Mouse (Mus musculus): ENCODE results near the gene Pik3c2b.
A peak's percentile ranks its signal among the peaks of the same experiment; 100 is the strongest.

The Pik3c2b gene

DNA sequence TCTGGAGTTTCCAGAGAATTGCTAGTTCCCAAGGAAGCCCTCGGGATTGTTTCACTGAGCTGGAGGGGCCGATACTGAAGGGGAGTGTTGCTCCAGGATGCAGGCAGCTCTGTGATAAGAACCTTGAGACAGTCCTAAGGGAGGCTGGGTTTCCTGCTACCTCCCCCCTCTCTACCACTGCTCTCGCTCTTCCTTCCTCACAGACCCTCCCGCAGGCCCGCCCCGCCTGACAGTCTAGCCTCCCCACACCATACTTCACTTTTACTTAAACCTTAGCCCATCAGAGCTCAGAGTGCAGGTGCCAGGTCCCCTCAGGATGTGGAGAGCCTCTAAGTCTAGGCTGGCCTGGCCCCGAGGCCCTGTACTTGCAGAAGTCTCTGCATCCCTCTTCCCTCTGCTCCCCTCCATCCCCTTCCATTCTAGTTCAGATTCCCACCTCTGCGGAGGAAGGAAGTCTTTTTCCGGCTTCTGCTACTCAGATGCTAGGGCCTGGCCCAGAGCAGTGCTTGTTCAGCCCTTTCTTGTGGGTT, 27.9 kb downstream of the Pik3c2b start:
- no peak for DNase-seq

DNA sequence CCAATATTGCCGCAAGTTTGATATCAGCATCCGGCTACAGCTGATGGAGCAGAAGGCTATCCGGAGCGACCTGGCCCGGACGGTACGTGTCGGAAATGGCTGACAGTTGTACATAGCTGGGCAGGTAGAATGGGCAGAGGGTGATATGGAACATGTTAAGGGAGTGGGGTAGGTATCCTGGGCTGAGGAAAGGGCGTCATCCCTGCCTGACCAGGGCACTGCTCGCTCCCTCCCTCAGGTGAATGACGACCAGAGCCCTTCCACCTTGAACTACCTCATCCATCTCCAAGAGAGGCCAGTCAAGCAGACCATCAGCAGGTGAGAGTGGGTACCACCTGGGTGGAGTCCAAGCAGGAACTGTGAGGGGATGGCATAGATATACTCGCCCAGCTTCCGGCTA, 29.1 kb downstream of the Pik3c2b start:
- DNase-seq = no peak

- no peak for DNase-seq
Measured at GRCm38 (mm10) chr1:133075651-133076400, 30.4 kb downstream of the Pik3c2b start.

DNA sequence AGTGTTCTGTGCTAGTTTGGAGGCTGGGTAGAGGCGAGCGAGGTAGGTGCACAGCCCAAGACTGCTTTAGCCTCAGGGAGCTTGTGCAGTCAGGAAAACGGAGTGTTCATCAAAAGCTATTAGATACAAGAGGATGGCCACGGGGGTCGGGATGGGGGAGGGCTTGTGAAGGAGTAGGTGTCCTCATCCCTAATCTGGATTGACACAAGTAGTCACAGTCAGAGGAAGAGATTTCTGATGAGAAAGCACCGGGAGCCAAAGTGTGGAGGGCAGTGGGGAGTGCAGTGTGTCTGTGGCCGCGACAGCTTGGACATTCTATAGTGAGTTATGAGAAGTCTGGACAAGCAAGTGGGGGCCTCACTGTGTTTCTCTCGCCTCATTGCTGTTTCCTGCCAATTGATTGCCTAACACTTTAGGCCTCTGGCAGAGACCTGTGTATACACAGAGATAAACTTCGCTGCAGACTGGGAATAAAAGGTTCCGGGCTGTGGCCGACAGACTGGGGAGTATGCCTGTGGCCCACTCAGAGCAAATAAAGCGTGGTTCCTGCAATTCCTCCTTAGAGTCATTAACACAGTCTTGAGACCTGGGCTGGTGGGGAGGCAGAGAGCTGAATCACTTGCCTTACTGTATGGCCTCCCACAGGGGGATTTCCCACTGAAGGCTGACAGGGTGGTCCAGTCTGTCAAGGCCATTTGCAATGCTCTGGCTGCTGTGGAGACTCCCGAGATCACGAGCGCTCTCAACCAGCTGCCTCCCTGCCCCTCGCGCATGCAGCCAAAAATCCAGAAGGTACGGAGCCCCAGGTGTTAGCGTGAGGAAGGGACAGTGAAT, 31.4 kb downstream of the Pik3c2b start:
- no peak for DNase-seq

GRCm38 (mm10) chr1:133077606-133078337, 32.3 kb downstream of the Pik3c2b start:
- no peak for DNase-seq

- DNase-seq = no peak
Measured at GRCm38 (mm10) chr1:133078338-133078727, 32.9 kb downstream of the Pik3c2b start.

DNA sequence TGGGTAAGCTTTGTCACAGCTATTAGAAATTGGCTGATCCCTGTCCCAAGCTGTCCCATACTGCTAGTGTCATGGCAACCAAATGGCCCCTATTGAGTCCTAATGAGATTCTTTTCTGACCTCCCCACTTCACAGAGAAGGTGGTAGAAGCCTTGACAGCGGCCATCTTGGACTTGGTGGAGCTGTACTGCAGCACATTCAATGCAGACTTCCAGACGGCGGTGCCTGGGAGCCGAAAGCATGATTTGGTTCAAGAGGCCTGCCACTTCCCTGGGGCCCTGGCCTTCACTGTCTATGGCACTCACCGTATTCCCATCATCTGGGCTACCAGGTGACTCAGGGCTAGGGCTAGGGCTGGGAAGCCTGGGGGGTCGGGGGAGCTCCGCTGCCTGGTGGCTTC, 34.0 kb downstream of the Pik3c2b start:
- no peak for DNase-seq

- DNase-seq = no peak
Measured at GRCm38 (mm10) chr1:133080079-133080561, 34.7 kb downstream of the Pik3c2b start.

GRCm38 (mm10) chr1:133080717-133081116, 35.2 kb downstream of the Pik3c2b start:
- no peak for DNase-seq

- no peak for DNase-seq
Measured at GRCm38 (mm10) chr1:133083003-133083546, 37.6 kb downstream of the Pik3c2b start.

DNA sequence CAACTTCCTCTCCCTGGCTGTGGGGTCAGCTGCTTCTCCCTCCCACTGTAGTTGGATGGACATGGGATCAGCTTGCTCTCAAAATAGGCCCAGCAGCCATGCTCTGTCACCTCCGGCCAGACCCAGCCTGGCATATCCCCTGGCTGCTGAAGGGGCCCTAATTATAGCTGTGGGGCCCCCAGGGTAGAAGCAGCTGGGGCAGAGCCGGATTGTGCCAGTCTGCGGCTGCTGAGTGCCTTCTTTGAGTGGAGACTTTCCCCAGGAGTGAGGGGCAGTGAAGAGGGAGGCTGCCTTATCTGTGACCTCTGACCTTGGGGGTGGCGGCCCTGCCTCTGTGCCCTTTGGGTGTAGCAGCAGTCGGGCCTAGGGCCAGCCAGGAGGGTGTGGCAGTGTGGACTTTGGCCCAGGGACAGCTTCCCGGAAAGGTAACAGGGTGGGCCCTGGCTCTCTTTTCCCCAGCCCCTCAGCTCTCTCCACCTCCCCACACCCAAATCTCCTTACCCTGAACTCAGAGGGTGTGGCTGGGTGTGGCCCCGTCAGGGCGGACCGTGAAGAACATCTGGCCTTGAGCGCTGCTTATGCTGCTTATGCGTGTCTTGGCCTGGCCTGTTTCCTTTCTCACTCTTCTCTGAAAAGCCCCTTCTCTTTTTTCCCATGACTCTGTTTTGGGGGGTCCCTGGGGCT, 38.6 kb downstream of the Pik3c2b start:
- DNase-seq = no peak

- no peak for DNase-seq
Measured at GRCm38 (mm10) chr1:133084708-133085416, 39.4 kb downstream of the Pik3c2b start.

GRCm38 (mm10) chr1:133085417-133085742, 39.9 kb downstream of the Pik3c2b start:
- no peak for DNase-seq

DNA sequence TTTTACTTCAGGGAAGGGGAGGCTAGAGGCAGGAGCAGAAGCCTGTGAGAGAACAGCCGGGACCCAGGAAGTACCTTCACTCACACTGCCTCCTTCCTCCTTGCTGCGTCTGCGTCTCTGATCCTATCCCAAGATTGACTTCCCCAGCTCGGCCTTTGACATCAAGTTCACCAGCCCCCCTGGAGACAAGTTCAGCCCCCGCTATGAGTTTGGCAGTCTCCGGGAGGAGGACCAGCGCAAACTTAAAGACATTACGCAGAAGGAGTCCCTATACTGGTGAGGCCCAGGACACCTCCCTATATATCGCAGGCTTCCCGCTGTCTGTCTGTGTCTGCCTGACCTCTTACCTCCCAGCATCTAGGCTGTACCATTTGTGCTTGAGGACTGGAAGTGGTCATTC, 41.3 kb downstream of the Pik3c2b start:
- DNase-seq = no peak

DNA sequence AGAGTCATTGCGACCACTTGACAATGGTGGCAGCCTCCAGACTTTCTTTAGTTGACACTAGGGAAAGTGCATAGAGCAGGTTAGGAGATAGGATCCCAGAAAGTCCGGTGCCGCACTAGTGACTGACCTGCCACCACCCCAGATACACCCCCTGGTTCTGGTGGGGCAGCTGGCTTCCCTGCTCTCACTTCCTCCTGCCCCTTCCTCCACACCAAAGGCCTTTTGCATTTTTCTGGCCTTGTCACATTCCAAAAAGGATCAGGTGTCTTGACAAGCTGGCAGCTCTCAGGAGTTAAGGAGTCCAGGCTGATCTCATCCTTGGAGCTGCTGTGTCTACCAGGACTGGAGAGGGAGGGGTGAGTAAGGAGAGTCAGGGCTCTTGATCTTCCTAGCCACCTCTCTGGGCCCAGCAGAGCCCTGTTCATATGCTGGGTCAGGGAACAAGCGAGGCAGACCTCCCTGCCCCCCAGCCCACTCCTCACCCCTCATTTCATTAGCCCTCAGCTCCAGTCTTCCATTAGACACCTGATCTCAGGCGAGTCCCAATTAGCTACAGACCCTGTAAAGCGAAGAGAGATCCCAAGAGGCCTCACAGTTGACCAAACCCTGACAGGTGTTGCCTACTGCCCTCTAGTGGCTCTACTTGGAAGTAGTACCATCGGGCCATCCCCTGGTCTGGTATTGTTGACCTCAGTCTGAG, 41.9 kb downstream of the Pik3c2b start:
- peak; percentile 41 for DNase-seq

DNA sequence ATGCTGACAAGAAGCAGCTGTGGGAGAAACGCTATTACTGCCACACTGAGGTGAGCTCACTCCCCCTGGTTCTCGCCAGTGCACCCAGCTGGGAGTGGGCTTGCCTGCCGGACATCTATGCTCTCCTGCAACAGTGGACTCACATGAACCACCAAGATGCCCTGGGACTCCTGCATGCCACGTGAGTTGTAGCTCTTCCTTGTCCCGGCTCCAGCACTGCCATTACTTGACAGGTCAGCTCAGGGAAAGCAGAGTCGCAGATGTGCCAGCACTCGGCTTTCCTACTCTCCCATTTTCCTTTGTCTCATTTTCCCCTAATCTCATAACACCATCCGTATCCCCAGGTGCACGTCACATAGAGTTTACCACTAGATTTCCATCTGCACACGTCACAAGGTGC, 42.7 kb downstream of the Pik3c2b start:
- no peak for DNase-seq

DNA sequence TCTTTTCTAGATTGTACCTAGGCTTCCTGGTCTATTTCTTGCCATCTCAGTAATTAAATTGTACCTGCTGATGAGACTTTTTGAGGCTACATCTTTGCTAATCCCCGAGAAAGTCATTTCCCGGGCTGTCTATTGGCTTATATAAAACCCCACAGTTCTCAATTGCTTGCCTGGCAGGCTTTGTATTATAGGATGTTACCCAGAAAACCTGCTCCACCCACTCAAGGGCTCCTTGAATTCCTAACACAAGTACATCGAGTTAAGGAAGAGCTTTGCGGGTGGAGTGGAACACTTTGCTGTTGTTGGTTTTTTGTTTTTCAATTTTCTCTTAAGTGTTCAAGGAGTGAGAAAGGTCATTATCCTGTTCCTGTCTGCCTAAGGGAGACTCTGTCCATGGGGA, 43.9 kb downstream of the Pik3c2b start:
- DNase-seq = no peak

GRCm38 (mm10) chr1:133090641-133091040, 45.2 kb downstream of the Pik3c2b start:
- no peak for DNase-seq

DNA sequence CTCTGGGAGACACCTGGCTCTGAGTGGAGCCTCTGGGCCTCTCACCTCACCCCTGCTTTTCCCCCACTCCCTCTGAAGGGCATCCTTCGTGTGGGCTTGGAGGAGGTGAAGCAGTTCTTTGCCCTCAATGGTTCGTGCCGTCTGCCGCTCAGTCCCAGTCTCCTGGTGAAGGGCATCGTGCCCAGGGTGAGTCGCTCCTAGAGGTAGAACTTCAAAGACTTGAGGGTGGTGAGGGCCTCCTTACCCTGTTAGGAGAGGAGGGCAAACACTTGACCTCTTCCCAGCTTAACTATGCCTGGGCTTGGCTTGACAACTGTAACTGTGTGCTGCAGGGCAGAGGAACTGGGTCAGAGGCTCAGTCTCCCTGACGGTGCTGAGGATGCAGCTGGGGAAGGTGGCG, 46.0 kb downstream of the Pik3c2b start:
- no peak for DNase-seq

DNA sequence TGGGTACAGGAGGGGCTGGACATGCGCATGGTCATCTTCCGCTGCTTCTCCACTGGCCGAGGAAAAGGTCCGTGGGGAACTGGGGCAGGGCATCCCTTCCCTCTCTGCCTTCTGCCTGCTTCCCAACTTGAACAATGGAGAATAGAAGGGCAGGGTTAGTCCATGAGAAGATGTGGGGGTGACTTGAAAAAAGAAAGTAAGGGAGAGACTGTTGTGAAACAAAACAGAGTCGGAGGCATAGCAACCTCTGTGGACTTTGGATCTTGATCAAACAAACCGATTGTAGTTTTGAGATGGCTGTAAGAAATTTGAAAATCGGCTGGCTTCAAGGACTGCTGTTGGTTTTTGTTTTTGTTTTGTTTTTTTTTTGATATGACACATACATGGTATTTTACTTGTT, 48.3 kb downstream of the Pik3c2b start:
- no peak for DNase-seq

All from right cerebral cortex, postnatal 4 days (tissue).